Mouse (Mus musculus): Measurements from ENCODE around the gene Large1.
"Not testable (repeated sequence)": the region's sequence is repeated elsewhere in the genome, so short reads cannot be mapped to it uniquely, and the experiment has no call there.

Large1 gene

GRCm38 (mm10) chr8:73353108-73353793, at the start of gene Large1:
TSS of gene Large1 (minus strand) at chr8:73353540.
- peak; percentile 96 for DNase-seq (ENCODE audit: low read depth, low spot score)

GRCm38 (mm10) chr8:73400343-73400742, 47.0 kb upstream of the Large1 start:
- no peak for DNase-seq (ENCODE audit: low read depth, low spot score)

GRCm38 (mm10) chr8:73373001-73373400, 19.7 kb upstream of the Large1 start:
- DNase-seq (ENCODE audit: low read depth, low spot score) = not testable (repeated sequence)

GRCm38 (mm10) chr8:73355979-73356378, 2.6 kb upstream of the Large1 start:
- DNase-seq (ENCODE audit: low read depth, low spot score) = no peak

- DNase-seq (ENCODE audit: low read depth, low spot score) = no peak
Measured at GRCm38 (mm10) chr8:73354201-73354881, 1.0 kb upstream of the Large1 start.

- no peak for DNase-seq (ENCODE audit: low read depth, low spot score)
Measured at GRCm38 (mm10) chr8:73353794-73354179, 447 bp upstream of the Large1 start.

GRCm38 (mm10) chr8:73352301-73353107, 836 bp downstream of the Large1 start:
- no peak for DNase-seq (ENCODE audit: low read depth, low spot score)

GRCm38 (mm10) chr8:73350366-73350765, 3.0 kb downstream of the Large1 start:
- no peak for DNase-seq (ENCODE audit: low read depth, low spot score)

- DNase-seq (ENCODE audit: low read depth, low spot score) = no peak
Measured at GRCm38 (mm10) chr8:73342761-73343395, 10.5 kb downstream of the Large1 start.

- DNase-seq (ENCODE audit: low read depth, low spot score) = no peak
Measured at GRCm38 (mm10) chr8:73336845-73337244, 16.5 kb downstream of the Large1 start.

- no peak for DNase-seq (ENCODE audit: low read depth, low spot score)
Measured at GRCm38 (mm10) chr8:73329131-73329530, 24.2 kb downstream of the Large1 start.

- DNase-seq (ENCODE audit: low read depth, low spot score) = no peak
Measured at GRCm38 (mm10) chr8:73328056-73328455, 25.3 kb downstream of the Large1 start.

GRCm38 (mm10) chr8:73324667-73325066, 28.7 kb downstream of the Large1 start:
- no peak for DNase-seq (ENCODE audit: low read depth, low spot score)

- no peak for DNase-seq (ENCODE audit: low read depth, low spot score)
Measured at GRCm38 (mm10) chr8:73323591-73323990, 29.7 kb downstream of the Large1 start.

GRCm38 (mm10) chr8:73319500-73319899, 33.8 kb downstream of the Large1 start:
- not testable (repeated sequence) for DNase-seq (ENCODE audit: low read depth, low spot score)

GRCm38 (mm10) chr8:73313911-73314310, 39.4 kb downstream of the Large1 start:
- DNase-seq (ENCODE audit: low read depth, low spot score) = no peak

- DNase-seq (ENCODE audit: low read depth, low spot score) = no peak
Measured at GRCm38 (mm10) chr8:73312714-73313607, 40.4 kb downstream of the Large1 start.

GRCm38 (mm10) chr8:73310471-73310870, 42.9 kb downstream of the Large1 start:
- DNase-seq (ENCODE audit: low read depth, low spot score) = no peak

GRCm38 (mm10) chr8:73310036-73310435, 43.3 kb downstream of the Large1 start:
- no peak for DNase-seq (ENCODE audit: low read depth, low spot score)

- DNase-seq (ENCODE audit: low read depth, low spot score) = no peak
Measured at GRCm38 (mm10) chr8:73303907-73304306, 49.4 kb downstream of the Large1 start.

- DNase-seq (ENCODE audit: low read depth, low spot score) = no peak
Measured at GRCm38 (mm10) chr8:73302947-73303346, 50.4 kb downstream of the Large1 start.
